Mouse (Mus musculus): ENCODE measurements at regions not wholly inside any gene's neighbourhood (a gene's known extent, or its start where the extent isn't known, plus 50 kb on each side); places are given as distances from the start of the nearest gene placed in this dataset.

DNA sequence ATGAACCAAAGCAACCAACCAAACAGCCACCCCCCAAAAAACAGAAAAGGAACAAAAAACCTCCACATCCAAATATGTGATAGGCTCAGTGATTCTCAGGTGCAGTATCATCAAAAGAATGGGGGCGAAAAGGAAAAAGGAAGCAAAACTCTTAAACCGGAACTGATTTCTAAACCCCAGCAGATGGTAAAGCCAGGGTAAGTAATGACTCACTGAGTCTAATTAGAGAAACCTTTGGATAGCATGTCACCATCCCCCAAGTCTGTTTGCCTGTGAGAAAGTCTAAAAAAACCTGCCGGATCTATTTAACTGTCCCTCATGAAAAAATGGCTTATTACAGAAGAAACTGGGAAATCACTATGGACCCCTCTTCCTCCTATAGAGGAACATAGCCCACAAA lies 1097.8 kb downstream of the 4930444P10Rik start:
- H3K27ac ChIP-seq (ENCODE audit: insufficient read depth, low read length): no peak overlapping the region
- H3K4me1 ChIP-seq (ENCODE audit: control insufficient read depth, insufficient read depth, low read length): no peaks in the 10 kb centered on the region
- TF ChIP-seq POLR2A (IDR thresholded peaks at IDR 0.05; ENCODE audit: low read depth, low read length) (no peak), CTCF (IDR thresholded peaks at IDR 0.05; ENCODE audit: borderline replicate concordance, insufficient read depth, low read length) (no peak)
- no peak overlapping the region for H3K4me3 ChIP-seq (ENCODE audit: insufficient read depth, low read length)

DNA sequence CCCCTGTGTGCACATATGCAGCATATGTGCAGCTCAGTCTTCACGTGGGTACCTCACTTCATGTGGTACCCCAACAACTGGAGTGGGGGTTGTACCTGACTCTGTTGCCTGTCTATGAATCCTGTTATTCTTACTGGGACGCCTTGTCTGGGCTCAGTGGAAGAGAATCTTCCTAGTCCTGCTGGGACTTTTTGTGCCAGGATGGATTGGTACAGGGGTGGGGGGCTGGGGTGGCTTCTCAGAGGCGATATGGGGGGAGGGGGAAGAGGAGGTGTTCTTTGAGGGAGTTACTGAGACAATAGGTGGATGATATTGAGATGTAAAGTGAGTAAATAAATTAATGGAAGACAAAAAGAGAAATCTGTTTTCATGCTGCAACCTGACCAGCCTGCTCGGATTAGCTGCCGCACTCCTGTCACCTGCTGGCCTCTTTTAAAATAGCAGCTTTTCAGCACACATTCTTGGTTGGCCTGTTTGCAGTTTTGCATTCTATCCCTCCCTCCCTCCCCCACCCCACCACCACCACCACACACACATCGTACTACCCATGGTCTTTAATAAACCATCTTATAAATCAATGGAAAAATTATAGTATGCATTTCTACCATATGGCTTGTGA lies 1112.9 kb downstream of the 4930444P10Rik start:
- TF ChIP-seq CTCF (IDR thresholded peaks at IDR 0.05; ENCODE audit: borderline replicate concordance, insufficient read depth, low read length): peak; percentile 40; the same call in 1 of the 2 replicates
- TF ChIP-seq POLR2A (IDR thresholded peaks at IDR 0.05; ENCODE audit: low read depth, low read length): no peak

More for the DNA sequence above, 1112.9 kb downstream of the 4930444P10Rik start:
- H3K4me1 ChIP-seq (ENCODE audit: control insufficient read depth, insufficient read depth, low read length): no peaks in the 10 kb centered on the region
- no peak overlapping the region for H3K27ac ChIP-seq (ENCODE audit: insufficient read depth, low read length)
- no peak overlapping the region for H3K4me3 ChIP-seq (ENCODE audit: insufficient read depth, low read length)

Measured in embryonic fibroblast, embryonic 13.5 days (primary cell).